Mouse (Mus musculus) induced T-regulatory cell, adult 2 months (primary cell): ENCODE results near the gene 1700013G24Rik.

Experiments
- DNase-seq: peaks from one replicate; pipeline ENCODE4 v3.0.0-alpha.2; 2012; ENCODE audit warnings: low read depth

The 1700013G24Rik gene

GRCm38 (mm10) chr4:137476065-137476760, 23.1 kb downstream of the 1700013G24Rik start:
- no peak for DNase-seq

GRCm38 (mm10) chr4:137476761-137477237, 23.7 kb downstream of the 1700013G24Rik start:
- no peak for DNase-seq

DNA sequence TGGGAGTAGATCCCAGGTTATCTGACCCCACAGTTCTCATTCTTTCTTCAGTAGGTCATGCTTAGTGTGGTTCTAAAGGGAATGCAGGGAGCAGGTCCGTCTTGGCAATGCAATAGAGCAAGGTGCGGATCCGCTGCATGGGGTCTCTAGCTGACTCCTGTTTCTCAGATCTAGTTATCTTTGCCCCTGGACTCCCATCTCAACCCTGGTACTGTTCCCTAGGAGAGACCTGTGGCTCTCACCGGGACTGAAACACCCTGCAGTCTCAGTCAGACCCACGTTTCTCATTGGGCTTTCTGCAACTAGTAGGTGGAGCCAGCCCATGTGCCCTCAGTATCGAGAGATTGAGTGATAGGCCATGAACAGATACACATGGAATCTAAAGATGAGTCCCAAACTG, 24.5 kb downstream of the 1700013G24Rik start:
- DNase-seq = no peak

DNA sequence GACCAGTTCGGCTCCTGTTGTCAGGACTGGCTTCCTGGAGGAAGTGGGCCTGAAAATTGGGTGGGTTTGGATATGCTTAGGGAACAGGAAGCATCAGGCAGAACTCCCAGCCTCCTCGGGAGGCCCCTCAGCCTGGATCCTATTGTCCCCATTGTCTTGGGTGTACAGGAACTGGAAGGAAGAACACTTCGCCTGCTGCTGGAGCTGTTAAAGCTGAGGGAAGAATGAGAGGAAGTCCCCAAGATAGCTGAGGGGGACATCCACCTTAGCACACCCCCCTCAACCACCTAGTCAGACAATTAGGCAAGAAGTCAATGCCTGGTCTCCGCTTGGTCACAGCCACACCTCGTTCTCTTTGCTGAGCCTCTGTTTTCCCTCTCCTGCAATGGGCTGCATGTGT, 25.2 kb downstream of the 1700013G24Rik start:
- no peak for DNase-seq

GRCm38 (mm10) chr4:137479757-137480156, 26.7 kb downstream of the 1700013G24Rik start:
- DNase-seq = no peak

GRCm38 (mm10) chr4:137480191-137480992, 27.3 kb downstream of the 1700013G24Rik start:
- no peak for DNase-seq

GRCm38 (mm10) chr4:137480993-137481340, 27.9 kb downstream of the 1700013G24Rik start:
- DNase-seq = no peak

- no peak for DNase-seq
Observed at GRCm38 (mm10) chr4:137481381-137482030, 28.4 kb downstream of the 1700013G24Rik start.

DNA sequence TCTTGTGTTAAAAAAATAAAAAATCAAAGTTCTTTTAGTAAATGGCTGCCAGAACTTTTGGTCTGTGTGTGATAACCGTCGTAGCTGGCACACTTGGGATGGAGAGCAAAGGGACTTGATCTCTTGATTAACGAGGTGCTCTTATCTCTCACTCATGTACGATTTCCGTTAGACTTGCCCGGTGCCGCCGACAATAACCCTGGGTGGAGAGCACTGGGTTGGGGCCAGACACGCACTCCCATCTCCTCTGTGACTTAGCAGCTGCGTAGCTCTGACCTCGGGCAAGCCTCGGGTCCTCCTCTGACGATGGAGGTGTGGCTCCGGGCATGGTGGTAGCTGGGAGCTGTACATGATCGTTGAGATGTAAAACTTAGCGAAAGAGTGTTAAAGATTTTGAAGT, 30.8 kb downstream of the 1700013G24Rik start:
- no peak for DNase-seq

- DNase-seq = no peak
Observed at GRCm38 (mm10) chr4:137484586-137484985, 31.5 kb downstream of the 1700013G24Rik start.

DNA sequence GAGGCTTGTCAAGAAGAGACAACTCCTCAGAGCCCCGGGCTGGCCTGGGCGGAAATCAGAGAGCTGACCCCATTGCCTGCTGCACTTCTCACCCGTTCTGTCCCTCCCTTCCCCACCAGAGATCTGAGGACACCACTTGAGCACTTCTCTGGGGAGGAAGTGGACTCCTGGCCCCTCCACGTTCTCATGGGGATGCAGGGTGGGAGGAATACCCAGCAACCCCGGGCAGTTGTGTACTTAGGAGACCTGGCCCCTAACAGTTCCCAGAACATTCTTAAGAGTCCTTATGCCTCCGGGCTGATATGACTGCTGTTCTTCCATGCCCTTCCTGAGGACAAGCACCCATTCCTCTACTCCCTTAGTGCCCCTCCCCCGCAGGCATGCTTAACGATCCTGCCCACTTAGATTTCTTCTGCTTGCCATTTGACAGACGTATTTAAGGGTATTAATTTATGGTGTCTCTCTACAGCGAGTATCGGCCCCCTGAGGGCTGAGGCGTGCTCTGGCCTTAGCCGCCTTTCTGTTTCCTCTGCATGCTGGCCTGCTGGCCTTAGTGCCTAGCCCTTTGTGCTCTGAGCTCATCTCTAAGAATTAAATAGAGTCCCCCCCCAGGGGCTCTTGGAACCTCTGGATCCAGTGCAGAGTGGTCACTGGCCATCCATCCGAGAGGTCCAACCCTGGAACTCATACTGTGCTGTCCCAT, 32.3 kb downstream of the 1700013G24Rik start:
- no peak for DNase-seq

- DNase-seq = no peak
Observed at GRCm38 (mm10) chr4:137486081-137487014, 33.3 kb downstream of the 1700013G24Rik start.

- no peak for DNase-seq
Observed at GRCm38 (mm10) chr4:137487286-137488000, 34.4 kb downstream of the 1700013G24Rik start.

GRCm38 (mm10) chr4:137488038-137488437, 35.0 kb downstream of the 1700013G24Rik start:
- DNase-seq = no peak

DNA sequence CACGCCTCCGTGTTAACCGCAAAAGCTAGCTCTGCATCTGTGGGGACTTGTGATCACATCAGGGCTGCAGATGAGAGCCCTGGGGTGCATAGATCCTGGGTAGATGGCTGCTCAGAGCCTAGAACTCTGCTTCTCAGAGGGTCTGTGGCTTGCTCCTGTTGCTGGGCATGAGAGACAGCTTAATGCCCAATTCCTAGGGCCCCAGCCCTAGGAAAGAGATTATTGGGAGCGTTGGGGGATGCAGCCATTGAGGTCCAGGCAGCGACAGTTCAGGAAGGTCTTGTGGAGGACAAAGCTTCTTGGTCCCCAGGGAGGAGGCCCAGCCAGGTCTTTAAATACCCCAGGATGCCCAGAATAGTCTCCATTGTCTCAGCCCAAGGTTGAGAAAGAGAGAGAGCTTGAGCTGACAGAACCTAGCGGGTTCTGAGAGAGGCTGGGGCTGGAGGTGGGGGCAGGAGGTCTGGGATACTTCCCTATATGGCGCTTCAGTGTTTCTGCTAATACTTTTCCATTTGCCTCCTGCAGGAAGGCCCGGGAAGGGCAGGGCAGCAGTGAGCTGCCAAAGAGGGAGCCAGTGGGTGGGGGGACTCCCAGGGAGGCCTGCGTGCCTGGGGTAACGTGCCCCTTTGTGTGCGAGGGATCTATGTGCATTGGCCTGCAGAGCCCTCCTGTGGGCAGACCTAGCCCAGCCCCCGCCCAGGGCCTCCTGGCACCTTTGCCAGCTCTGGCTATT, 35.7 kb downstream of the 1700013G24Rik start:
- DNase-seq = no peak

DNA sequence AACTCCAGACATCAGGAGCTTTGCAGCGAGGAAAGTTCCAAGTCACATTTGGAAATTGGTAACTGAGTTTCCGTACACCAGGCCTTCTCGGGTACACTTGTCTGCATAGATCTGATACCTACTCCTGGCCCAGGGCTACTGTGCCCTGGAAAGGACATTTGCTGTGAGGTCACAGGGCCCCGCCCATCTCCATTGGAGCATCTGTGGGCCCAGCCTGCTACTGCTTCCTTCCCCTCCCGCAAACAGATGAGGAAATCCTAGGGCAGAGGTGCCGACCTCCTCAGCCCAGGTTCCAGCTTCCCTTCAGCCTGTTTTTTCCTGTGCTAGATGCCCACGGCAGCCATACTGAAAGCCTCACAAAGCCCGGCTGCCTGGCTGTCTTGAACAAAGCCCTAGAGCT, 36.9 kb downstream of the 1700013G24Rik start:
- no peak for DNase-seq

DNA sequence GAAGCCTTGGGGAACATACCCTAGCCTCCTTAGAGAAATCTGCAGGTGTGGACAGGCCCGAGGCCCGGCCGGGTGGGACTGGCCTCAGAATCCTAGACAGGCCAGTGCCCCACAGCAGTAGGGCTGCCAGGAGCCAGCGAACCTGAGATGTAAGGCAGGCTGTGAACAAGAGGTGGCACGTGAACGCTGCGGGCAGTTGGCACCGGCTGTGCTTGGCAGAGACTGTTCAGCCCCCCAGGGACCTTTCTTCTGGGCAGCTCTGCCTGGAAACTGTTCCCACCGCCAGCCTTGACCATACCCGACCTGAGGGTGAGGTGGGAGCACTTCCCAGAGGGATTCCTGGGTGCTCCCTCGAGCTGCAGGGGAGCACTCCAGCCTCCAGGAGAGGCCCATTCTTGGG, 39.5 kb downstream of the 1700013G24Rik start:
- DNase-seq = no peak

GRCm38 (mm10) chr4:137493187-137493586, 40.1 kb downstream of the 1700013G24Rik start:
- no peak for DNase-seq

DNA sequence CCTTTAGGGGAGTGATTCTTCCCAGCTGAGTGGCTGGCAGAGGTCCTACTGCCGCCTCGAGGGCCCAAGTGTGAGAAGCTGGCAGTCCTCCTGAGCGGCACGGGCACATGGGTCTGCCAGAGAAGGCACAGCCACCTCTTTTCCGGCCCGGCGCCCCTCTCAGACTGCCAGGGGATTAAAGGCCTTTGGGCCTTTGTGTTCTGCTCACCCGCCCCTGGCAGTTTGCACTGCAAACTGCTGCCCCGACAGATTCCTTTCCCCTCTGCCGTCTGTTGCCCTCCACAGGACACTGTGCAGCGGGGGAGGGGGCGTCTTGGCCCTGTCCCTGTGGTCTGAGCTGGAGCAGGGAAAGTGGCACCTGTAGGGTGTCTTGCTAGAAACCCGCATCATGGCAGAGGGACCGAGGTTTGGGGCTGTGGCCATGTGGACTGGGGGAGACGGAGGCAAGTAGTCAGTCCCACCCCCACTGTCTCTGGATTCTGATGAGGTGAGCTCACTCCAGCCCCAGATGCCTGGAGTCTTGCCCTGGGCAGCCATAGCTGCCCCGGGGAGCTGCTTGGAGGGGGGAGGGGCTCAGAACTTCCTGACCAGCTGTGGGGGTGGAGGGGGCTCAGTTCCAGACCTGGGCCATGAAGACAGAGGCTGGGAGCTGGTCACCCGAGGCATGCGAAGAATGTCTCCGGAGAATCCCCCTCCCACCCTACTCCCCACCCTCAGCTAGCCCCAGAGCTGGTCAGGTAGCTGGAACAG, 41.8 kb downstream of the 1700013G24Rik start:
- DNase-seq = no peak
